Mouse (Mus musculus) embryonic fibroblast, embryonic 13.5 days (primary cell): ENCODE results near the gene Ncoa7.

Source experiments
- CTCF ChIP-seq: IDR thresholded peaks from 2 replicates; pipeline ENCODE4 v1.5.1; 2011; ENCODE audit warnings: mild to moderate bottlenecking, control low read depth, low read length, moderate library complexity, borderline replicate concordance; ENCODE audit not compliant: insufficient read depth
- POLR2A ChIP-seq: IDR thresholded peaks from 2 replicates; pipeline ENCODE4 v1.6.1; 2011; ENCODE audit warnings: low read depth, mild to moderate bottlenecking, control low read depth, low read length, moderate library complexity

- no peak for TF ChIP-seq CTCF
- TF ChIP-seq POLR2A = no peak
Observed at GRCm38 (mm10) chr10:30678051-30678450, 125.1 kb downstream of the Ncoa7 start.
